Mouse (Mus musculus): Measurements from ENCODE around the gene Utp15. TPM values are rescaled to one million over a fixed set of nuclear protein-coding genes. Genes with fewer than 3 reads are reported as not detected.

Utp15 gene
- polyA plus RNA-seq (2021) = 14.7 TPM

GRCm38 (mm10) chr13:98262636-98263457, at the start of gene Utp15, which contains the start of gene Ankra2:
Gene Utp15 (minus strand): TSS chr13:98263041.
Gene Ankra2 (plus strand): TSS chr13:98263074.
- no peak for TF ChIP-seq CTCF (IDR thresholded peaks at IDR 0.05)
- peak; percentile 92 for DNase-seq (ENCODE audit: low read depth, low spot score)
- CTCF ChIA-PET = no interaction called here
- H3K27me3 ChIP-seq = no peaks in the 10 kb centered on the region
- in situ Hi-C loops (cut with MboI; ENCODE audit: low pct_unique_long_range_greater_than_20kb) = no loop called here
- peak; percentile 84 for ATAC-seq
- POLR2A ChIA-PET = no interaction called here

GRCm38 (mm10) chr13:98311597-98311996, 48.8 kb upstream of the Utp15 start:
- no peaks in the 10 kb centered on the region for H3K27me3 ChIP-seq
- DNase-seq (ENCODE audit: low read depth, low spot score) (no peak), ATAC-seq (no peak)
- POLR2A ChIA-PET = no interaction called here
- in situ Hi-C loops (cut with MboI; ENCODE audit: low pct_unique_long_range_greater_than_20kb) = no loop called here
- CTCF ChIA-PET = interaction anchor here (1.1 to 1.6 kb wide), 4 partner anchors 10 to 21 kb away, joined by 3 to 4 read pairs (median 3); no protein-coding TSS in a partner anchor
- TF ChIP-seq CTCF (IDR thresholded peaks at IDR 0.05) = no peak

- ATAC-seq = no peak
- in situ Hi-C loops (cut with MboI; ENCODE audit: low pct_unique_long_range_greater_than_20kb) = no loop called here
- DNase-seq (ENCODE audit: low read depth, low spot score) = no peak
- TF ChIP-seq CTCF (IDR thresholded peaks at IDR 0.05) = no peak
- POLR2A ChIA-PET = interaction anchor here (0.5 to 1.0 kb wide), 3 partner anchors 8 to 664 kb away, joined by 3 to 5 read pairs (median 4); partner anchors contain the start of gene Btf3
- H3K27me3 ChIP-seq = no peaks in the 10 kb centered on the region
- CTCF ChIA-PET = interaction anchor here (1.4 to 1.7 kb wide), 2 partner anchors 10 to 15 kb away, joined by 3 to 5 read pairs; no protein-coding TSS in a partner anchor
Observed at GRCm38 (mm10) chr13:98308724-98309123, 45.9 kb upstream of the Utp15 start.

- POLR2A ChIA-PET = interaction anchor here (0.5 to 1.0 kb wide), 2 partner anchors 9 to 663 kb away, joined by 4 to 5 read pairs; partner anchors contain the start of gene Btf3
- H3K27me3 ChIP-seq = no peaks in the 10 kb centered on the region
- in situ Hi-C loops (cut with MboI; ENCODE audit: low pct_unique_long_range_greater_than_20kb) = no loop called here
- DNase-seq (ENCODE audit: low read depth, low spot score) (no peak), ATAC-seq (no peak)
- TF ChIP-seq CTCF (IDR thresholded peaks at IDR 0.05) = no peak
- CTCF ChIA-PET = interaction anchor here (1.4 to 1.7 kb wide), 2 partner anchors 9 to 14 kb away, joined by 3 to 5 read pairs; no protein-coding TSS in a partner anchor
Observed at GRCm38 (mm10) chr13:98308004-98308403, 45.2 kb upstream of the Utp15 start.

- no peaks in the 10 kb centered on the region for H3K27me3 ChIP-seq
- POLR2A ChIA-PET = no interaction called here
- ATAC-seq = no peak
- DNase-seq (ENCODE audit: low read depth, low spot score) = no peak
- in situ Hi-C loops (cut with MboI; ENCODE audit: low pct_unique_long_range_greater_than_20kb) = no loop called here
- no peak for TF ChIP-seq CTCF (IDR thresholded peaks at IDR 0.05)
- CTCF ChIA-PET = interaction anchor here (0.7 kb wide), 1 partner anchor 8 kb away, joined by 3 read pairs; no protein-coding TSS in a partner anchor
Observed at GRCm38 (mm10) chr13:98306852-98307475, 44.1 kb upstream of the Utp15 start.

- in situ Hi-C loops (cut with MboI; ENCODE audit: low pct_unique_long_range_greater_than_20kb) = no loop called here
- DNase-seq (ENCODE audit: low read depth, low spot score) (no peak), ATAC-seq (no peak)
- no peaks in the 10 kb centered on the region for H3K27me3 ChIP-seq
- ChIA-PET POLR2A (interaction anchor here (0.5 kb wide), 1 partner anchor 16 kb away, joined by 5 read pairs; no protein-coding TSS in a partner anchor), CTCF (no interaction called here)
- no peak for TF ChIP-seq CTCF (IDR thresholded peaks at IDR 0.05)
Observed at GRCm38 (mm10) chr13:98306393-98306792, 43.6 kb upstream of the Utp15 start.

- no peak for TF ChIP-seq CTCF (IDR thresholded peaks at IDR 0.05)
- no peak for DNase-seq (ENCODE audit: low read depth, low spot score)
- in situ Hi-C loops (cut with MboI; ENCODE audit: low pct_unique_long_range_greater_than_20kb) = no loop called here
- ChIA-PET CTCF (interaction anchor here (0.8 kb wide), 1 partner anchor 12 kb away, joined by 3 read pairs; no protein-coding TSS in a partner anchor), POLR2A (no interaction called here)
- H3K27me3 ChIP-seq = no peaks in the 10 kb centered on the region
- ATAC-seq = no peak
Observed at GRCm38 (mm10) chr13:98305257-98305656, 42.4 kb upstream of the Utp15 start.

GRCm38 (mm10) chr13:98298833-98299758, 36.3 kb upstream of the Utp15 start:
- CTCF ChIA-PET = interaction anchor here (0.7 to 2.0 kb wide), 12 partner anchors 8 to 268 kb away, joined by 3 to 7 read pairs (median 4); partner anchors contain the start of gene Gm21976

GRCm38 (mm10) chr13:98297883-98298482, 35.1 kb upstream of the Utp15 start:
- H3K27me3 ChIP-seq = no peaks in the 10 kb centered on the region
- no peak for ATAC-seq

More at GRCm38 (mm10) chr13:98298833-98299758, 36.3 kb upstream of the Utp15 start:
- POLR2A ChIA-PET = no interaction called here
- ATAC-seq (peak; percentile 54), DNase-seq (ENCODE audit: low read depth, low spot score) (peak; percentile 25)
- peak; percentile 74 for TF ChIP-seq CTCF (IDR thresholded peaks at IDR 0.05)
- in situ Hi-C loops (cut with MboI; ENCODE audit: low pct_unique_long_range_greater_than_20kb) = no loop called here
- H3K27me3 ChIP-seq = no peaks in the 10 kb centered on the region

More at GRCm38 (mm10) chr13:98297883-98298482, 35.1 kb upstream of the Utp15 start:
- DNase-seq (ENCODE audit: low read depth, low spot score) = no peak
- TF ChIP-seq CTCF (IDR thresholded peaks at IDR 0.05) = peak; percentile 59
- in situ Hi-C loops (cut with MboI; ENCODE audit: low pct_unique_long_range_greater_than_20kb) = no loop called here
- ChIA-PET POLR2A (interaction anchor here (0.7 kb wide), 1 partner anchor 609 kb away, joined by 3 read pairs; no protein-coding TSS in a partner anchor), CTCF (interaction anchor here (0.8 to 2.0 kb wide), 10 partner anchors 9 to 267 kb away, joined by 3 to 7 read pairs (median 5); partner anchors contain the start of gene Gm21976)
